Mouse (Mus musculus) intestine, embryonic 14.5 days (tissue): ENCODE results near the gene Cd9. TPM values are rescaled to one million over a fixed set of nuclear protein-coding genes. Genes with fewer than 3 reads are reported as not detected.

Experiments
- polyA plus RNA-seq: library from polyadenylated mRNA; unstranded; fragments of >200 nt; fragmentation: Nextera tagmentation; extraction: Ambion mirVana; gene quantifications from 2 replicates; pipeline ENCODE4 v1.2.1, GENCODE M21; 2014

Gene Cd9
- polyA plus RNA-seq, 1 experiment from 2014 or later, result 162 TPM

Other genes with a start within 250 kb of the Cd9 start
- gene Tuba3a, start 208.7 kb downstream of the Cd9 start, polyA plus RNA-seq, result 0.12 TPM in 1 of 2 replicates, not detected in the other
- 67.4 and 67.8 TPM in 2 replicates for gene Ltbr, start 180.9 kb downstream of the Cd9 start, polyA plus RNA-seq
- 2.0 TPM in 2 replicates for gene Scnn1a, start 174.1 kb downstream of the Cd9 start, polyA plus RNA-seq
- gene Tnfrsf1a, start 145.4 kb downstream of the Cd9 start, polyA plus RNA-seq, result 60.6 and 63.3 TPM in 2 replicates
- 2.4 and 2.8 TPM in 2 replicates for gene Plekhg6, start 114.0 kb downstream of the Cd9 start, polyA plus RNA-seq
- gene Vwf, start 52.0 kb upstream of the Cd9 start, polyA plus RNA-seq, result 10.3 and 14.1 TPM in 2 replicates
- gene Ano2, start 195.6 kb upstream of the Cd9 start, polyA plus RNA-seq, result 0.50 and 0.77 TPM in 2 replicates